Mouse (Mus musculus) hindbrain, embryonic 13.5 days (tissue): ENCODE results near the gene C1rl. TPM values are rescaled to one million over a fixed set of nuclear protein-coding genes. Genes with fewer than 3 reads are reported as not detected.

Source experiments
- polyA plus RNA-seq: library from polyadenylated mRNA; unstranded; fragments of >200 nt; fragmentation: Nextera tagmentation; extraction: Ambion mirVana; gene quantifications from 2 replicates; pipeline ENCODE4 v1.2.1, GENCODE M21; 2015

Gene C1rl
- polyA plus RNA-seq, 1 experiment from 2014 or later: 0.32 TPM

Other genes with a start within 250 kb of the C1rl start
- 0.14 and 0.17 TPM in 2 replicates for gene Cd163, start 188.5 kb upstream of the C1rl start, polyA plus RNA-seq
- gene Pex5, start 78.0 kb upstream of the C1rl start, polyA plus RNA-seq: 70.5 TPM in 2 replicates
- 73.7 and 80.0 TPM in 2 replicates for gene Clstn3, start 28.3 kb upstream of the C1rl start, polyA plus RNA-seq
- 0.10 and 0.25 TPM in 2 replicates for gene C1ra, start 19.3 kb downstream of the C1rl start, polyA plus RNA-seq
- 0.52 and 1.1 TPM in 2 replicates for gene C1s1, start 49.2 kb downstream of the C1rl start, polyA plus RNA-seq
- gene C1rb, start 77.2 kb downstream of the C1rl start, polyA plus RNA-seq: not detected in 2 replicates
- 0.06 and 0.16 TPM in 2 replicates for gene C1s2, start 143.0 kb downstream of the C1rl start, polyA plus RNA-seq
- gene Lpcat3, start 169.9 kb downstream of the C1rl start, polyA plus RNA-seq: 38.5 and 52.2 TPM in 2 replicates
- 111 and 118 TPM in 2 replicates for gene Emg1, start 219.1 kb downstream of the C1rl start, polyA plus RNA-seq
- 254 and 257 TPM in 2 replicates for gene Phb2, start 219.2 kb downstream of the C1rl start, polyA plus RNA-seq
- 5.0 and 5.9 TPM in 2 replicates for gene Ptpn6, start 245.6 kb downstream of the C1rl start, polyA plus RNA-seq
- gene Grcc10, start 248.3 kb downstream of the C1rl start, polyA plus RNA-seq: 670 and 677 TPM in 2 replicates